Mouse (Mus musculus): ENCODE results near the gene Selenos.
A peak's percentile ranks its signal among the peaks of the same experiment; 100 is the strongest.

Selenos gene

GRCm38 (mm10) chr7:66120139-66120538 is 40.7 kb downstream of the Selenos start:
- no peak for DNase-seq (ENCODE audit: low spot score)

- no peak for DNase-seq (ENCODE audit: low spot score)
Observed at GRCm38 (mm10) chr7:66120702-66121396, 41.4 kb downstream of the Selenos start.

GRCm38 (mm10) chr7:66124551-66124968 is 45.1 kb downstream of the Selenos start:
- no peak for DNase-seq (ENCODE audit: low spot score)

GRCm38 (mm10) chr7:66125368-66125767 is 45.9 kb downstream of the Selenos start:
- no peak for DNase-seq (ENCODE audit: low spot score)

- no peak for DNase-seq (ENCODE audit: low spot score)
Observed at GRCm38 (mm10) chr7:66127951-66128645, 48.6 kb downstream of the Selenos start.

- no peak for DNase-seq (ENCODE audit: low spot score)
Observed at GRCm38 (mm10) chr7:66128857-66129256, 49.4 kb downstream of the Selenos start.

- DNase-seq (ENCODE audit: low spot score): no peak
Observed at GRCm38 (mm10) chr7:66130296-66130695, 50.8 kb downstream of the Selenos start.

- DNase-seq (ENCODE audit: low spot score): no peak
Observed at GRCm38 (mm10) chr7:66131776-66132421, 52.5 kb downstream of the Selenos start.

GRCm38 (mm10) chr7:66134154-66134553 is 54.7 kb downstream of the Selenos start:
- DNase-seq (ENCODE audit: low spot score): no peak

- DNase-seq (ENCODE audit: low spot score): no peak
Observed at GRCm38 (mm10) chr7:66135644-66136043, 56.2 kb downstream of the Selenos start.

- DNase-seq (ENCODE audit: low spot score): peak; percentile 15
Observed at GRCm38 (mm10) chr7:66136187-66136586, 56.7 kb downstream of the Selenos start.

GRCm38 (mm10) chr7:66137309-66137708 is 57.9 kb downstream of the Selenos start:
- no peak for DNase-seq (ENCODE audit: low spot score)

- no peak for DNase-seq (ENCODE audit: low spot score)
Observed at GRCm38 (mm10) chr7:66138301-66138700, 58.9 kb downstream of the Selenos start.

- no peak for DNase-seq (ENCODE audit: low spot score)
Observed at GRCm38 (mm10) chr7:66138878-66139277, 59.4 kb downstream of the Selenos start.
